Mouse (Mus musculus) small intestine, adult 2 months (tissue): ENCODE measurements around the gene Greb1.

ENCODE experiments used
- CTCF ChIP-seq: fragments of 200-500 bp; IDR thresholded peaks from 2 replicates; pipeline ENCODE4 v1.5.1; 2012; ENCODE audit warnings: low read depth, mild to moderate bottlenecking, control low read depth, inconsistent platforms, low read length, moderate library complexity, mixed read lengths; ENCODE audit not compliant: insufficient replicate concordance, insufficient read length; ENCODE audit errors: extremely low read depth
- POLR2A ChIP-seq: fragments of 200-500 bp; IDR thresholded peaks from 2 replicates; pipeline ENCODE4 v1.6.1; 2012; ENCODE audit warnings: low read depth, mild to moderate bottlenecking, control low read depth, inconsistent platforms, low read length, moderate library complexity

- TF ChIP-seq POLR2A (no peak), CTCF (no peak)
Observed at GRCm38 (mm10) chr12:16649819-16650218, 150.9 kb downstream of the Greb1 start.
